Mouse (Mus musculus): ENCODE measurements around the gene Rabep1. TPM values are rescaled to one million over a fixed set of nuclear protein-coding genes. Genes with fewer than 3 reads are reported as not detected.
"Not testable (repeated sequence)": the region's sequence is repeated elsewhere in the genome, so short reads cannot be mapped to it uniquely, and the experiment has no call there.

Gene Rabep1
- total RNA-seq, 2 experiments from 2014 or later: 115 to 117 TPM

GRCm38 (mm10) chr11:70828975-70829615 is 15.5 kb upstream of the Rabep1 start:
- DNase-seq (ENCODE audit: low spot score in 2 of 2): no peak

DNA sequence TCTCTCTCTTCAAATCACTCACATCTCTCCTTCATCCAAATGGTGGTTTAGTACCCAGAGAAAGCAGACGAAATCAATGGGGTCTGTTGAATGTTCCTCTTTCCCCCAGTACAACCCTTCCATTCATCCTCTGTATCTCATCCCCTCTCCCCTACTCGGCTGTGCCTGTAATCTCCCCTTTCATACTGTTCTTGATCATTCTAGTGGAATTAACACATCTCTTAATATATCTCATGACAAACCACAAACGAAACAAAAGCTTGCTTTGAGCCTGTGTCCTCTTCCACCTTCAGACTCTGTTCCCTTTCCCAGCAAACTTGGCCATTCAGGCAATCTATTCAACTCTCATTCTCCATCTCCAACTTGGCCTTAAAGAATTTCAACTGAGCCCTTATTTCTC is 13.4 kb upstream of the Rabep1 start:
- DNase-seq (ENCODE audit: low spot score in 2 of 2): no peak

DNA sequence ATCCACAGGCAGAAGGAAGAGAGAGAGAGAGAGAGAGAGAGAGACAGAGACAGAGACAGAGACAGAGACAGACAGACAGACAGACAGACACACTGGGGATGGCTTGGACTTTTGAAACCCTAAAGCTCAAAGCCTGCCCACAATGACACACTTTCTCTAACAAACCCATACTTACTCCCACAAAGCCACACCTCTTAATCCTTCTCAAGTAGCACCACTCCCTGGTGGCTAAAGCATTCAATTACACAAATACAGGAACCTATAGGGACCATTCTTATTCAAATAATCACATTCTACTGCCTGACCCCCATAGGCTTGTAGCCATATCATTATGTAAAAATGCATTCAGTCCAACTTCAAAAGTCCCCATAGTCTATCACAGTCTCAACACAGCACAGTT is 11.2 kb upstream of the Rabep1 start:
- no peak for DNase-seq (ENCODE audit: low spot score in 2 of 2)

GRCm38 (mm10) chr11:70833831-70834230 is 10.7 kb upstream of the Rabep1 start:
- DNase-seq (ENCODE audit: low spot score in 2 of 2): no peak

- DNase-seq (ENCODE audit: low spot score in 2 of 2): no peak
Observed at GRCm38 (mm10) chr11:70835381-70835831, 9.2 kb upstream of the Rabep1 start.

GRCm38 (mm10) chr11:70837031-70837430 is 7.5 kb upstream of the Rabep1 start:
- DNase-seq (ENCODE audit: low spot score in 2 of 2): no peak

DNA sequence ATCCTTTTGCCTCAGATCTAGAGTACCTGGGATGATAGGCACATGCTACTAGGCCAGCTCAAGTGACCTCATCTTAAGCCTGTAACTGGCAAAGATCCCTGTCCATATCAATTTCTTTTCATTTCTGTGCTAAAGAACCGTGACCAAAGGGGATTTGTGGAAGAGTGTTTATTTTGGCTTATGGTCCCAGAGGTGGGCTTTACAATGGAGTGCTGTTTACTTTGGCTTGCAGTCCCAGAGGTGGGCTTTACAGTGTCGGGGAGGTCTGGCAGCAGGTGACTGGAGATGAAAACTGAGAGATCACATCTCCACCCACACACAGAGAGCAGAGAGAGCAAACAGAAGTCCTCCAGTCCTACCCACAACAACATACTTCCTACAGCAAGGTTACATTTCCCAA is 6.0 kb upstream of the Rabep1 start:
- DNase-seq (ENCODE audit: low spot score in 2 of 2): no peak

- DNase-seq (ENCODE audit: low spot score in 2 of 2): no peak
Observed at GRCm38 (mm10) chr11:70842983-70843382, 1.6 kb upstream of the Rabep1 start.

GRCm38 (mm10) chr11:70843701-70844551 is 652 bp upstream of the Rabep1 start:
- DNase-seq (ENCODE audit: low spot score in 2 of 2): peak in 1 of 2 experiments; percentile 23

- no peak for DNase-seq (ENCODE audit: low spot score in 2 of 2)
Observed at GRCm38 (mm10) chr11:70845457-70845978, 940 bp downstream of the Rabep1 start.

- DNase-seq (ENCODE audit: low spot score in 2 of 2): no peak
Observed at GRCm38 (mm10) chr11:70846029-70846428, 1.5 kb downstream of the Rabep1 start.

- no peak for DNase-seq (ENCODE audit: low spot score in 2 of 2)
Observed at GRCm38 (mm10) chr11:70860371-70860770, 15.8 kb downstream of the Rabep1 start.

DNA sequence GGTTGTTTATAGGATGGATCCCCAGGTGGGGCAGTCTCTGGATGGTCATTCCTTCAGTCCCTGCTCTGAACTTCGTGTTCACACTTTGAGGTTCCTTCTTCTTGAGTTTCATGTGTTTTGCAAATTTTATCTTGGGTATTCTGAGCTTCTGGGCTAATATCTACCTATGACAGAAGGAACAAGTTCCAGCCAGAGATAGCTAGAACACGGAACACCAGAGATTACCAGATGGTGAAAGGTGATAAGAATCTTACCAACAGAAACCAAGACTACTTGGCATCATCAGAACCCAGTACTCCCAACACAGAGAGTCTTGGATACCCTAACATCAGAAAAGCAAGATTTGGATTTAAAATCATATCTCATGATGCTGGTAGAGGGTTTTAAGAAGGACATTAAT is 18.6 kb downstream of the Rabep1 start:
- not testable (repeated sequence) for DNase-seq (ENCODE audit: low spot score in 2 of 2)

- DNase-seq (ENCODE audit: low spot score in 2 of 2): no peak
Observed at GRCm38 (mm10) chr11:70865223-70865622, 20.6 kb downstream of the Rabep1 start.

GRCm38 (mm10) chr11:70869263-70869662 is 24.7 kb downstream of the Rabep1 start:
- DNase-seq (ENCODE audit: low spot score in 2 of 2): no peak

DNA sequence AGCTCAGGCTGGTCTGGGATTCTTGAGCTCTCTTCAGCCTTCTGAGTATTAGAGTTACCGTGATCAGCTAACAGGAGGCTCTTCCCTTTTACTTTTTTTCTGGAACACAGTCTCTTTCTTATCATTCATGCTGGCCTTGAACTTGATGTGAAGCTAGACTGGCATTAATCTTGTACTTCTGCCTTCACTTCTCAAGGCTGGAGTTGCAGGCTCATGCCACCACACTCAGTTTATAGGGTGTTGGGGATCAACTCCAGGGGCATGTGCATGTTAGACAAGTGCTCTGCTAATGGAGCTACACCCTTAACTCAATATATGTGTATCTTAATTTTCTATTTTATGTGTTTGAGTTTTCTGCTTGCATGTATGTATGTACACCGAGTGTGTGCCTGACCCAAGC is 25.2 kb downstream of the Rabep1 start:
- DNase-seq (ENCODE audit: low spot score in 2 of 2): no peak

GRCm38 (mm10) chr11:70870407-70870806 is 25.8 kb downstream of the Rabep1 start:
- peak; percentile 58 to 72 for DNase-seq (ENCODE audit: low spot score in 2 of 2)

DNA sequence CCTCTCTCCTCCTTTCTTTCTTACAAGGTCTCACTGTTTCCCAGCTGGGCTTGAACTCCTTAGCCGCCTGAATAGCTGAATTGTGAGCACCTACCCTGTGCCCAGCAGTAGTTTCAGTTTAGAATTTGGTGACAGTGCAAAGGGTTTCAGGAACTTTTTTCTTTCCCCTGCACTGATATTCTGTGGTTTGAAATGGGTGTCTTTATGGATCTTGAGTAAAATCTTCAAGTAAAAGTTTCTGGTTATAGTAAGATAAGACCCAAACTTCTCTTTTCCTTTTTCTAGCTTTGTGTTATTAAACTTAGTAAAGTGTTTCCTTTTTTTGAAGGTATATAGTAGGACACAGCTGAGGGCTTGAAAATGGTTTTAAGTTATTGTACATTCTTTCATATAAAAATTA is 26.5 kb downstream of the Rabep1 start:
- no peak for DNase-seq (ENCODE audit: low spot score in 2 of 2)

- DNase-seq (ENCODE audit: low spot score in 2 of 2): peak in 1 of 2 experiments; percentile 25
Observed at GRCm38 (mm10) chr11:70871766-70872330, 27.3 kb downstream of the Rabep1 start.

DNA sequence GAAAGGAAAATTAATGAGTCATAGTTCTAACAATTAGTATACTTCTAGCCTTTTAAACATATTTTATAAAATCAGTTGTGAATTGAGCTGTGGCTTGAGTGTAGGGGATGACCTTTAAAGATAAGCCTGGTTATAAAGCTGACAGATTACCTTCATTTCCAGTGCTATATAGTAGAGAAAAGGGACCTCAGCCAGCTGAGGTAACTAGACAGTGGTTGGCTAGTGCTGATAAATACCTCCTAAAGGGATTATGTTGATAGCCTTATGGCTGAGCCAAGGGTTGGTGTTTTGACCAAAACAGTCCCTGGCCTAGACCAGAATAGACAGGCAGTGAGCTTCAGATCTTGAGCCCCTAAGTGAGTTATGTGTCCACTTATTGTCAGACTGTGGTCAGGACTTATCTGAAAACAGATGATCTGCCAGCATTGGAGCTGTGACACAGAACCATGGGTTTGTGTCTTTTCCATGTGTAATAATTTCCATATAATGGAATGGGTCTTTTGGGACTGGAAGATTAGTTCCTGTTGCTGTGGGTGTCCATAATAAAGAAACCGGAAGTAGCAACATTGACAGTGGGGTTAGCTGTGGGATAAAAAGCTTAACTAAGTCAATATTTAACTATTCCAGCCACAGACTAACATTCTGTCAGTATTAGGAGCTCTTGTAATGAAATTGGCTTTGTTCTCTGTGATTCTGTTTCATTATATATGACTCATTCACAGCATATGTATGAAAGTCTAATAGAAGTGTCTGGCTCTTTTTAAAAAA is 29.5 kb downstream of the Rabep1 start:
- no peak for DNase-seq (ENCODE audit: low spot score in 2 of 2)

DNA sequence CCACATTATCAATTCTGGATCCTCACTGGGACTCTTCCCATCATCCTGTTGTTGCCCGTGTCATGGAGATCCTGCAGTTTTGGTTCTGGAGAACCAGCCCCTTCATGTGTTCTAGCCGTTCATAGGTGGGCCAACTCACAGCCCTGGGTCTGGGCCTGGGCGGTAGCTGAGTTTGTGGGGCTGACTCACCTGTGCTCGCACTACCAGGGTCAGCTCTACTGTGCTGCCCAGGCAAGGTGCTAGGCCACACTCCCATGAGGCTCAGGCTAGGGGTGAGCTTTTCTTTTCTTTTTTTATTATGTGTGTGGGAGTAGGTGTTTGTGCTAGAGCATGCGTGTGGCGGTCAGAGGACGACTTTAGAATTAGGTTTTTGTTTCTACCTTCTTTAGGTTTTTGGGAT is 33.1 kb downstream of the Rabep1 start:
- no peak for DNase-seq (ENCODE audit: low spot score in 2 of 2)

Data from layer of hippocampus, postnatal 10 days (tissue).